Mouse (Mus musculus) limb, embryonic 14.5 days (tissue): ENCODE results near the gene Lysmd4. TPM values are rescaled to one million over a fixed set of nuclear protein-coding genes. Genes with fewer than 3 reads are reported as not detected.

Experiments
- ATAC-seq: fragments of 200-750 bp; cut with Nextera tagmentation; 2 replicates; pipeline ENCODE4 v1.8.0; 2017; ENCODE audit warnings: low read depth, moderate number of reproducible peaks, moderate TSS enrichment; ENCODE audit not compliant: low FRiP score
- DNase-seq: peaks from one replicate; pipeline ENCODE4 v3.0.0-alpha.2; 2015; ENCODE audit warnings: low spot score
- H3K27ac ChIP-seq: fragments of 300-500 bp; sonication (generic); replicated peaks from 2 replicates; pipeline ENCODE4 v1.5.1; 2014; ENCODE audit warnings: low read depth, mild to moderate bottlenecking, low read length, moderate library complexity, mixed read lengths
- H3K27me3 ChIP-seq: fragments of 300-500 bp; sonication (generic); 2 replicates; pipeline ENCODE4 v1.6.1; 2014; ENCODE audit warnings: low read length, mixed read lengths; ENCODE audit not compliant: control insufficient read depth, insufficient read depth
- H3K36me3 ChIP-seq: fragments of 300-500 bp; sonication (generic); 2 replicates; pipeline ENCODE4 v1.6.1; 2014; ENCODE audit warnings: mild to moderate bottlenecking, low read length, moderate library complexity, mixed read lengths; ENCODE audit not compliant: control insufficient read depth, insufficient read depth
- H3K4me1 ChIP-seq: fragments of 300-500 bp; sonication (generic); 2 replicates; pipeline ENCODE4 v1.6.1; 2014; ENCODE audit warnings: antibody characterized with exemption, low read length, mixed read lengths; ENCODE audit not compliant: control insufficient read depth, insufficient read depth
- H3K4me2 ChIP-seq: fragments of 300-500 bp; sonication (generic); replicated peaks from 2 replicates; pipeline ENCODE4 v1.6.1; 2014; ENCODE audit warnings: low read depth, mild to moderate bottlenecking, low read length, moderate library complexity; ENCODE audit not compliant: severe bottlenecking
- H3K4me3 ChIP-seq: fragments of 300-500 bp; sonication (generic); replicated peaks from 2 replicates; pipeline ENCODE4 v1.5.1; 2014; ENCODE audit warnings: low read length
- H3K9ac ChIP-seq: fragments of 300-500 bp; sonication (generic); 2 replicates; pipeline ENCODE4 v1.6.1; 2014; ENCODE audit warnings: mild to moderate bottlenecking, low read depth, low read length, moderate library complexity; ENCODE audit not compliant: severe bottlenecking
- H3K9me3 ChIP-seq: fragments of 300-500 bp; sonication (generic); 2 replicates; pipeline ENCODE4 v1.6.1; 2016; ENCODE audit warnings: low read length; ENCODE audit not compliant: control insufficient read depth
- POLR2A ChIP-seq: fragments of 200-500 bp; IDR thresholded peaks from 2 replicates; pipeline ENCODE4 v1.8.0; 2012; ENCODE audit warnings: inconsistent platforms, mild to moderate bottlenecking, moderate library complexity, borderline replicate concordance; ENCODE audit not compliant: insufficient read depth, insufficient read length; ENCODE audit errors: extremely low read depth
- WGBS: fragments of 180-500 bp; shearing (Covaris S2); extraction: QIAGEN DNeasy Blood & Tissue Kit; methylation state at CpG from one replicate; pipeline ENCODE4 v1.1.7; 2014; 5-methylcytosine and 5-hydroxymethylcytosine counted together
- polyA plus RNA-seq, 2 experiments: library from polyadenylated mRNA; depleted of rRNA in 1 of 2; stranded (reverse) in 1 of 2; unstranded in 1 of 2; fragments of >200 nt; fragmentation: Nextera tagmentation in 1 of 2; extraction: Ambion mirVana in 1 of 2; gene quantifications; 2 replicates each; pipeline versions ENCODE4 v1.2.1 to v1.2.3; 2012 to 2014

Lysmd4 gene
- polyA plus RNA-seq, 2 experiments = 14.0 to 17.4 TPM

DNA sequence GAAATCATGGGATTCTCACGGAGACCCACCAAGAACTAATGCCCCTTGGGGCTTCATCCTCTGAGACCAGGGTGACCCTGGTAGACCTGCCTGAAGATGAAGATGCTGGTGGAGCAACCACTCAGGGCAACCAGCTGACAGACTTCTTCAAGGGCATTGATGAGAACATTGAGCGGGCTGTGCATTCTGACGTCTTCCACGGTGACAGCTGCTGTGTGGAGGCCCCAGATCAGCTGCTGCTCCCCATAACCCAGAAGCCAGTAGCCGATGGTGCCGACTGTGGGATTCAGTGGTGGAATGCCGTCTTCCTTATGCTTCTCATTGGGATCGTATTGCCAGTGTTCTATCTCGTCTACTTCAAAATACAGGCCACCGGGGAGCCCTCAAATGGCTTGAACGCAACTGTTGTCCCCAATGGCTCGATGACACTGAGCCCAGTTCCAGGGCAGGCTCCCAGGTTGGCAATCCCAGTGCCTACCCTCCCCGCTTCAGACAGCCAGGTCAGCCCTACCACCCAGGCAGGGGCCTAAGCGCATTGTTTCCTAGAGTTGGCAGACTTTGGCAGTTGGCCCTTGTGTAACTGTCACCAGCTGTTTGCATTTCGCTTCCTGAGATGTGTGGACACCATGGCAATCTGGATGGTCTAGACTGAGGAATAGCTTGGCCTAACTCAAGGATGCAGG, 3.7 kb downstream of the Lysmd4 start:
- Histone ChIP-seq H3K9me3 (no peaks in the 10 kb centered on the region), H3K27me3 (no peaks in the 10 kb centered on the region), H3K9ac (no peak overlapping the region), H3K4me1 (peaks cover 12% of the 10 kb centered on the region), H3K36me3 (peaks cover 22% of the 10 kb centered on the region), H3K27ac (no peak overlapping the region), H3K4me3 (no peak overlapping the region), H3K4me2 (no peak overlapping the region)
- DNase-seq (no peak), ATAC-seq (no peak)
- WGBS = 89% methylated on average over 15 of the region's 15 CpGs
- no peak for TF ChIP-seq POLR2A

GRCm38 (mm10) chr7:67227538-67227937, 5.2 kb downstream of the Lysmd4 start:
- WGBS = 63% methylated on average over 1 of the region's 1 CpGs

GRCm38 (mm10) chr7:67228390-67228789, 6.0 kb downstream of the Lysmd4 start:
- H3K9me3 ChIP-seq = no peaks in the 10 kb centered on the region
- TF ChIP-seq POLR2A = no peak
- ATAC-seq (no peak; the same call in 1 of the 2 replicates), DNase-seq (no peak)
- no peak overlapping the region for H3K27ac ChIP-seq
- peaks cover 2% of the 10 kb centered on the region; the same call in 1 of the 2 replicates for H3K4me1 ChIP-seq
- H3K9ac ChIP-seq = no peak overlapping the region
- no peaks in the 10 kb centered on the region for H3K27me3 ChIP-seq
- no peak overlapping the region for H3K4me3 ChIP-seq
- 65% methylated on average over 3 of the region's 3 CpGs for WGBS
- H3K36me3 ChIP-seq = peaks cover 39% of the 10 kb centered on the region
- no peak overlapping the region for H3K4me2 ChIP-seq

More at GRCm38 (mm10) chr7:67227538-67227937, 5.2 kb downstream of the Lysmd4 start:
- Histone ChIP-seq H3K9ac (no peak overlapping the region), H3K27me3 (no peaks in the 10 kb centered on the region), H3K4me3 (no peak overlapping the region), H3K4me1 (peaks cover 8% of the 10 kb centered on the region), H3K9me3 (no peaks in the 10 kb centered on the region), H3K4me2 (no peak overlapping the region), H3K36me3 (peaks cover 34% of the 10 kb centered on the region), H3K27ac (no peak overlapping the region)
- no peak for ATAC-seq
- DNase-seq = no peak
- no peak for TF ChIP-seq POLR2A

- Histone ChIP-seq H3K36me3 (peaks cover 39% of the 10 kb centered on the region), H3K4me3 (no peak overlapping the region), H3K9ac (no peak overlapping the region), H3K27me3 (no peaks in the 10 kb centered on the region), H3K27ac (no peak overlapping the region), H3K9me3 (no peaks in the 10 kb centered on the region), H3K4me2 (no peak overlapping the region), H3K4me1 (no peaks in the 10 kb centered on the region)
- TF ChIP-seq POLR2A = no peak
- ATAC-seq = peak; percentile 27; the same call in 1 of the 2 replicates
- no peak for DNase-seq
- 77% methylated on average over 5 of the region's 5 CpGs for WGBS
Observed at GRCm38 (mm10) chr7:67228891-67229602, 6.7 kb downstream of the Lysmd4 start.

DNA sequence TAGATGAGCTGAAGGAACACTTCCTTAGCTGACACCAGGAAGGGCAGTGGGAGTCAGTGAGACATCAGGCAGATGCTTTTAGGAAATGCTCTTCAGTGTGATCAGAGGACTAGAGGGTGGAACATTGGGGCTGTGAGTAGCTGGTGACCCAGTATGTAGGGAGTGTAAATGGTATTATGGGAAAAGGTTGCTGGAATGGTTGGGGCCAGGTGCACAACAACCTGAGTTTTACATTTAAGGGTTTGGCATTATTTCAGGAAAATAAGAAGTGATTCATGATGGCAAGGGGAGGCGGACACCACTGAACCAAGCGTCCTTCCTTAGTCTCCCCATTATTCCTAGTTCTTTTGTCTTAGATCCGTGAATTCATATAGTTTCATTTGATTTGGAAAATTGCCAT, 7.4 kb downstream of the Lysmd4 start:
- H3K4me1 ChIP-seq = no peaks in the 10 kb centered on the region
- WGBS = 87% methylated on average over 3 of the region's 3 CpGs
- ATAC-seq (no peak), DNase-seq (no peak)
- no peak overlapping the region for H3K4me3 ChIP-seq
- H3K9ac ChIP-seq = no peak overlapping the region
- no peak overlapping the region for H3K4me2 ChIP-seq
- H3K27ac ChIP-seq = no peak overlapping the region
- H3K36me3 ChIP-seq = peaks cover 46% of the 10 kb centered on the region
- H3K27me3 ChIP-seq = no peaks in the 10 kb centered on the region
- H3K9me3 ChIP-seq = no peaks in the 10 kb centered on the region
- no peak for TF ChIP-seq POLR2A
